Mouse (Mus musculus): Measurements from ENCODE around the gene Rps5.
A peak's percentile ranks its signal among the peaks of the same experiment; 100 is the strongest.
"Not testable (repeated sequence)": the region's sequence is repeated elsewhere in the genome, so short reads cannot be mapped to it uniquely, and the experiment has no call there.

Rps5 gene

GRCm38 (mm10) chr7:12921705-12922465 is at the start of gene Rps5:
TSS of gene Rps5 (plus strand) at chr7:12922290.
- peak; percentile 95 for ATAC-seq (ENCODE audit: low TSS enrichment)

- ATAC-seq (ENCODE audit: low TSS enrichment): no peak
These were observed 47.8 kb upstream of the Rps5 start for GRCm38 (mm10) chr7:12874301-12874700.

- peak; percentile 46 for ATAC-seq (ENCODE audit: low TSS enrichment)
These were observed 42.1 kb upstream of the Rps5 start for GRCm38 (mm10) chr7:12880036-12880435.

- ATAC-seq (ENCODE audit: low TSS enrichment): not testable (repeated sequence)
These were observed 41.6 kb upstream of the Rps5 start for GRCm38 (mm10) chr7:12880497-12880896.

- peak; percentile 100 for ATAC-seq (ENCODE audit: low TSS enrichment)
These were observed 41.0 kb upstream of the Rps5 start, which contains the start of gene Zfp128 for GRCm38 (mm10) chr7:12880911-12881660. TSS of gene Zfp128 (plus strand) at chr7:12881177.

GRCm38 (mm10) chr7:12886563-12887266 is 35.4 kb upstream of the Rps5 start:
- peak; percentile 62; the same call in 1 of the 2 replicates for ATAC-seq (ENCODE audit: low TSS enrichment)

- no peak for ATAC-seq (ENCODE audit: low TSS enrichment)
These were observed 34.5 kb upstream of the Rps5 start for GRCm38 (mm10) chr7:12887585-12887984.

GRCm38 (mm10) chr7:12890928-12891327 is 31.2 kb upstream of the Rps5 start:
- ATAC-seq (ENCODE audit: low TSS enrichment): no peak

GRCm38 (mm10) chr7:12891334-12891733 is 30.8 kb upstream of the Rps5 start:
- ATAC-seq (ENCODE audit: low TSS enrichment): no peak

GRCm38 (mm10) chr7:12897655-12898410 is 24.3 kb upstream of the Rps5 start, which contains the start of gene Zscan22:
TSS of gene Zscan22 (plus strand) at chr7:12897815.
- ATAC-seq (ENCODE audit: low TSS enrichment): peak; percentile 100

- no peak for ATAC-seq (ENCODE audit: low TSS enrichment)
These were observed 20.6 kb upstream of the Rps5 start for GRCm38 (mm10) chr7:12901517-12901916.

- no peak for ATAC-seq (ENCODE audit: low TSS enrichment)
These were observed 18.5 kb upstream of the Rps5 start for GRCm38 (mm10) chr7:12903623-12904022.

- ATAC-seq (ENCODE audit: low TSS enrichment): no peak
These were observed 16.9 kb upstream of the Rps5 start for GRCm38 (mm10) chr7:12905146-12905545.

GRCm38 (mm10) chr7:12909498-12909962 is 12.6 kb upstream of the Rps5 start:
- ATAC-seq (ENCODE audit: low TSS enrichment): peak; percentile 71; the same call in 1 of the 2 replicates

GRCm38 (mm10) chr7:12910181-12910668 is 11.9 kb upstream of the Rps5 start:
- ATAC-seq (ENCODE audit: low TSS enrichment): peak; percentile 87

GRCm38 (mm10) chr7:12913556-12913955 is 8.5 kb upstream of the Rps5 start:
- ATAC-seq (ENCODE audit: low TSS enrichment): no peak

- ATAC-seq (ENCODE audit: low TSS enrichment): not testable (repeated sequence)
These were observed 1.6 kb upstream of the Rps5 start for GRCm38 (mm10) chr7:12920495-12920894.

GRCm38 (mm10) chr7:12921318-12921704 is 779 bp upstream of the Rps5 start:
- ATAC-seq (ENCODE audit: low TSS enrichment): peak; percentile 62

- no peak for ATAC-seq (ENCODE audit: low TSS enrichment)
These were observed 639 bp downstream of the Rps5 start for GRCm38 (mm10) chr7:12922729-12923128.

- no peak for ATAC-seq (ENCODE audit: low TSS enrichment)
These were observed 4.2 kb downstream of the Rps5 start for GRCm38 (mm10) chr7:12926316-12926715.

GRCm38 (mm10) chr7:12927191-12927680 is 5.1 kb downstream of the Rps5 start, which contains the start of gene Rnf225:
TSS of gene Rnf225 (plus strand) at chr7:12927416.
- no peak for ATAC-seq (ENCODE audit: low TSS enrichment)
